ENCODE assay signal across 19 mouse cellular contexts in genomic region chr2:76099726-76100347, GRCm38 (mm10).
DNase-seq lines count a peak whose midpoint lies in the region; ATAC-seq and TF ChIP-seq lines count a peak whose summit lies in the region.
"Had no signal": no experiment of that assay in that cellular context is flagged by ENCODE, and none has a peak within 500 bp of the region (broad histone marks: within the 10 kb centered on the region; RNA-seq: fewer than 3 reads in every experiment).

No protein-coding gene starts in this region.

- peak overlapping the region; percentile 69 for H3K27ac ChIP-seq in intestine, embryonic 14.5 days (ENCODE audit: low read depth)
- no peak overlapping the region for H3K27ac ChIP-seq in intestine, postnatal 0 days (ENCODE audit: low read depth, low read length)
- H3K27ac ChIP-seq in intestine, embryonic 16.5 days (ENCODE audit: low read length) = peak overlapping the region; percentile 45
- H3K27ac ChIP-seq in stomach, embryonic 14.5 days (ENCODE audit: low read length) = peak overlapping the region; percentile 59; the same call in 1 of the 2 replicates
- H3K27ac ChIP-seq: embryonic facial prominence, embryonic 13.5 days; heart, embryonic 15.5 days; limb, embryonic 15.5 days; liver, embryonic 15.5 days had no signal

- no peaks in the 10 kb centered on the region for H3K9me3 ChIP-seq in intestine, embryonic 14.5 days (ENCODE audit: control insufficient read depth, low read length)
- H3K9me3 ChIP-seq in intestine, postnatal 0 days (ENCODE audit: control insufficient read depth) = no peaks in the 10 kb centered on the region
- H3K9me3 ChIP-seq in intestine, embryonic 16.5 days (ENCODE audit: control insufficient read depth, low read length) = no peaks in the 10 kb centered on the region
- no peaks in the 10 kb centered on the region for H3K9me3 ChIP-seq in stomach, embryonic 14.5 days (ENCODE audit: control insufficient read depth, low read depth, low read length)
- H3K9me3 ChIP-seq: embryonic facial prominence, embryonic 13.5 days; heart, embryonic 15.5 days; limb, embryonic 15.5 days; liver, embryonic 15.5 days; megakaryocyte, embryonic 14.5 days had no signal

- no peak overlapping the region for H3K4me3 ChIP-seq in intestine, embryonic 14.5 days (ENCODE audit: low read depth, low read length)
- no peak overlapping the region for H3K4me3 ChIP-seq in intestine, postnatal 0 days (ENCODE audit: low read depth, low read length)
- H3K4me3 ChIP-seq in intestine, embryonic 16.5 days (ENCODE audit: low read length) = no peak overlapping the region
- H3K4me3 ChIP-seq in stomach, embryonic 14.5 days (ENCODE audit: low read depth, low read length) = no peak overlapping the region
- H3K4me3 ChIP-seq: embryonic facial prominence, embryonic 13.5 days; heart, embryonic 15.5 days; limb, embryonic 15.5 days; liver, embryonic 15.5 days; megakaryocyte, embryonic 14.5 days had no signal

- WGBS in intestine, embryonic 14.5 days = 26% methylated on average over 9 of the region's 9 CpGs
- WGBS in intestine, postnatal 0 days = 59% methylated on average over 9 of the region's 9 CpGs
- 41% methylated on average over 9 of the region's 9 CpGs for WGBS in intestine, embryonic 16.5 days
- WGBS in stomach, embryonic 14.5 days = 37% methylated on average over 9 of the region's 9 CpGs

- H3K9ac ChIP-seq in intestine, embryonic 14.5 days (ENCODE audit: low read length) = no peak overlapping the region
- no peak overlapping the region for H3K9ac ChIP-seq in intestine, postnatal 0 days (ENCODE audit: low read depth, low read length)
- H3K9ac ChIP-seq in intestine, embryonic 16.5 days (ENCODE audit: low read depth, low read length) = no peak overlapping the region
- no peak overlapping the region for H3K9ac ChIP-seq in stomach, embryonic 14.5 days (replicated peaks; ENCODE audit: low read depth, low read length)
- H3K9ac ChIP-seq: embryonic facial prominence, embryonic 13.5 days; heart, embryonic 15.5 days; limb, embryonic 15.5 days; liver, embryonic 15.5 days had no signal

- no peak for DNase-seq in intestine, embryonic 14.5 days (ENCODE audit: low spot score)
- DNase-seq in kidney, postnatal 4 days = peak; percentile 69 to 81
- no peak for DNase-seq in kidney, postnatal 25 days
- DNase-seq in thymus, postnatal 0 days (ENCODE audit: low spot score) = no peak
- DNase-seq: cerebellum, adult 9-11 months; gastrocnemius, postnatal 10 days; heart, adult 18-20 months; right cerebral cortex, postnatal 25 days; thymus, postnatal 14 days had no signal

- H3K4me2 ChIP-seq in intestine, embryonic 14.5 days (ENCODE audit: low read length) = no peak overlapping the region
- H3K4me2 ChIP-seq in intestine, postnatal 0 days (replicated peaks; ENCODE audit: low read depth) = no peak overlapping the region
- H3K4me2 ChIP-seq in intestine, embryonic 16.5 days (ENCODE audit: low read depth, low read length) = no peak overlapping the region
- H3K4me2 ChIP-seq in stomach, embryonic 14.5 days (replicated peaks; ENCODE audit: low read depth, low read length) = no peak overlapping the region
- H3K4me2 ChIP-seq: embryonic facial prominence, embryonic 13.5 days; heart, embryonic 15.5 days; limb, embryonic 15.5 days; liver, embryonic 15.5 days had no signal

- H3K27me3 ChIP-seq in intestine, embryonic 14.5 days (replicated peaks; ENCODE audit: control insufficient read depth, insufficient read depth, low read length) = no peaks in the 10 kb centered on the region
- H3K27me3 ChIP-seq in intestine, postnatal 0 days (replicated peaks; ENCODE audit: control insufficient read depth, insufficient read depth, low read length) = no peaks in the 10 kb centered on the region
- H3K27me3 ChIP-seq in intestine, embryonic 16.5 days (replicated peaks; ENCODE audit: control insufficient read depth, insufficient read depth, low read length) = no peaks in the 10 kb centered on the region
- no peaks in the 10 kb centered on the region for H3K27me3 ChIP-seq in stomach, embryonic 14.5 days (ENCODE audit: control insufficient read depth, insufficient read depth, low read length)
- H3K27me3 ChIP-seq: embryonic facial prominence, embryonic 13.5 days; heart, embryonic 15.5 days; liver, embryonic 15.5 days had no signal

- ATAC-seq in intestine, embryonic 14.5 days (replicated peaks; ENCODE audit: low FRiP score, low TSS enrichment, low read depth) = no peak
- no peak for ATAC-seq in intestine, postnatal 0 days
- peak; percentile 56; the same call in 1 of the 2 replicates for ATAC-seq in intestine, embryonic 16.5 days
- peak; percentile 74; the same call in 1 of the 2 replicates for ATAC-seq in stomach, embryonic 14.5 days (ENCODE audit: insufficient number of reproducible peaks, insufficient read depth, low FRiP score, low read depth)
- ATAC-seq: forebrain, embryonic 14.5 days; midbrain, embryonic 16.5 days had no signal

- H3K36me3 ChIP-seq in intestine, embryonic 14.5 days (ENCODE audit: control insufficient read depth, insufficient read depth, low read length) = no peaks in the 10 kb centered on the region
- H3K36me3 ChIP-seq in intestine, postnatal 0 days (ENCODE audit: control insufficient read depth, insufficient read depth) = no peaks in the 10 kb centered on the region
- H3K36me3 ChIP-seq in intestine, embryonic 16.5 days (ENCODE audit: control insufficient read depth, insufficient read depth, low read length) = no peaks in the 10 kb centered on the region
- no peaks in the 10 kb centered on the region for H3K36me3 ChIP-seq in stomach, embryonic 14.5 days (ENCODE audit: control insufficient read depth, insufficient read depth, low read length)
- H3K36me3 ChIP-seq: embryonic facial prominence, embryonic 13.5 days; heart, embryonic 15.5 days; limb, embryonic 15.5 days; liver, embryonic 15.5 days had no signal

- TF ChIP-seq CTCF in intestine, postnatal 0 days (IDR thresholded peaks at IDR 0.05; ENCODE audit: low read depth) = no peak

- peaks cover 38% of the 10 kb centered on the region for H3K4me1 ChIP-seq in intestine, embryonic 14.5 days (replicated peaks; ENCODE audit: control insufficient read depth, insufficient read depth, low read length)
- no peaks in the 10 kb centered on the region for H3K4me1 ChIP-seq in intestine, postnatal 0 days (replicated peaks; ENCODE audit: control insufficient read depth, insufficient read depth, low read length)
- peaks cover 24% of the 10 kb centered on the region for H3K4me1 ChIP-seq in intestine, embryonic 16.5 days (ENCODE audit: control insufficient read depth, insufficient read depth, low read length)
- peaks cover 33% of the 10 kb centered on the region; the same call in 1 of the 2 replicates for H3K4me1 ChIP-seq in stomach, embryonic 14.5 days (ENCODE audit: control insufficient read depth, insufficient read depth, low read length)
- H3K4me1 ChIP-seq: heart, embryonic 15.5 days; liver, embryonic 15.5 days; megakaryocyte, embryonic 14.5 days had no signal

Comparison
In these comparisons a context has a peak if more than half of its experiments do, and no peak if none do; other contexts are left out.
1. ATAC-seq: peak in intestine, embryonic 16.5 days (single experiment) and stomach, embryonic 14.5 days (single experiment); none in intestine, embryonic 14.5 days (single experiment) and intestine, postnatal 0 days (single experiment).
2. DNase-seq: peak in kidney, postnatal 4 days (2 of 2); none in intestine, embryonic 14.5 days (single experiment), kidney, postnatal 25 days (0 of 2) and thymus, postnatal 0 days (single experiment).